Mouse (Mus musculus): ENCODE data around the gene Slc50a1. TPM values are rescaled to one million over a fixed set of nuclear protein-coding genes. Genes with fewer than 3 reads are reported as not detected.

The Slc50a1 gene
- polyA plus RNA-seq, 1 experiment from 2014 or later: 44.0 TPM

DNA sequence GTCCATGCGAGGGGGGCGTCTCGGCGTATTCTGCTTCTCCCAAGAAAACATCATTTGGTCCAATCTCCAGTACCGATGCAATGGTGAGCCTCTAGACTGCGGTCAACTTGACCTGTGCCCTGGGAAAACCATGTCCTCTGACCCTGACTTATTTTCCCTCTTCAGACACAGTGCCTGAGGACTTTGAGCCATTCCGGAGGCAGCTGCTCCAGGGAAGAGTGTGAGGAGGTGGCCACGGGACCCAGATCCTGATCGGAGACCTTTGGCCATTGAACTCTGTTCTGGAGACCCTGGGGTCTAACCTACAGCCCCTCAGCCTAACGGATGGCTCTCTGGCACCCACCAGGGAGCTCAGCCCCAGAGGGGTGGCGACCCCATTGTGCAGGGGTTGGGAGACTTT, 44.0 kb downstream of the Slc50a1 start:
- H3K36me3 ChIP-seq: peaks cover 14% of the 10 kb centered on the region
- peak overlapping the region; percentile 79 for H3K4me2 ChIP-seq
- ATAC-seq (ENCODE audit: low read depth): no peak
- WGBS: 7% methylated on average over 11 of the region's 11 CpGs
- no peaks in the 10 kb centered on the region for H3K9me3 ChIP-seq
- peaks cover 65% of the 10 kb centered on the region for H3K4me1 ChIP-seq (replicated peaks)
- peak overlapping the region; percentile 50 for H3K4me3 ChIP-seq
- H3K9ac ChIP-seq: peak overlapping the region; percentile 79
- no peaks in the 10 kb centered on the region for H3K27me3 ChIP-seq
- H3K27ac ChIP-seq (replicated peaks): peak overlapping the region; percentile 92

DNA sequence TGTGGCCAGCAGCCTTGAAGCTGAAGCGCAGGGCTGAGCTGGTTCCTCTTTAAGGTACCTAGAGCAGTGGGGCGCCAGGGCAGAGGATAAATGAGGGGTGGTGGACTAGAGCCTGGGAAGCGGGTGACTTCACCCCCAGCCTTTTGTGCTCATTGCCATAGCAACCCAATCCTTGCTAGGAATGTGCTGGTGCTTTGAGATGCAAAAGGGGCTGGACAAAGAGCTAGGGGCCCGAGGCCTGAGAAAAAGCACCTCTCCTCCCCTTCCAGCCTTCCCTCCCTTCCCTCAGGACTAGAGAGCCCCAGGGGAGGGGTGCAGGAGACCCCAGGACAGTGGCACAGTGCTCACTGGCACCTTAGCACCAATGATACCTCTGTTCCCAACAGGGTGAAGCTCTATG, 44.5 kb downstream of the Slc50a1 start:
- Histone ChIP-seq H3K9me3 (no peaks in the 10 kb centered on the region), H3K9ac (peak overlapping the region; percentile 79), H3K4me3 (peak overlapping the region; percentile 50), H3K4me1 (replicated peaks) (peaks cover 70% of the 10 kb centered on the region), H3K27me3 (no peaks in the 10 kb centered on the region), H3K36me3 (peaks cover 17% of the 10 kb centered on the region), H3K27ac (replicated peaks) (peak overlapping the region; percentile 92), H3K4me2 (peak overlapping the region; percentile 79)
- ATAC-seq (ENCODE audit: low read depth): peak; percentile 48
- WGBS: 9% methylated on average over 4 of the region's 4 CpGs

GRCm38 (mm10) chr3:89225321-89225815, 45.0 kb downstream of the Slc50a1 start:
- H3K4me2 ChIP-seq: peak overlapping the region; percentile 79
- H3K27ac ChIP-seq (replicated peaks): peak overlapping the region; percentile 92
- 21% methylated on average over 12 of the region's 12 CpGs for WGBS
- no peak for ATAC-seq (ENCODE audit: low read depth)
- H3K4me3 ChIP-seq: peak overlapping the region; percentile 50
- peaks cover 70% of the 10 kb centered on the region for H3K4me1 ChIP-seq (replicated peaks)
- peak overlapping the region; percentile 79 for H3K9ac ChIP-seq
- no peaks in the 10 kb centered on the region for H3K9me3 ChIP-seq
- peaks cover 17% of the 10 kb centered on the region for H3K36me3 ChIP-seq
- no peaks in the 10 kb centered on the region for H3K27me3 ChIP-seq

DNA sequence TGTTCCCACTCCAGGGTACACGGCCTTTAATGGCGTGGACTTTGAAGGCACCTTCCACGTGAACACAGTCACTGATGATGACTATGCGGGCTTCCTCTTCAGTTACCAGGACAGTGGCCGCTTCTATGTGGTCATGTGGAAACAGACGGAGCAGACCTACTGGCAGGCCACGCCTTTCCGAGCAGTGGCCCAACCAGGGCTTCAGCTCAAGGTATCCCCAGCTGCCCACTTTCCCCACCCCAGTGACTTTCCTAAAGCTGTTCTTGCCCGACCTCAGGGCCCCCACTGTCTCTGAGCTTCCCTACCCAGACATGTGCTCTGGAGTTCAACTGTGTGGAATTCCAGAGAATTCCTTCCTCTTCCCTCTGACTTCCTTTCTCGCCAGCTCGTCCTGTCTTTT, 45.6 kb downstream of the Slc50a1 start:
- peak overlapping the region; percentile 79 for H3K9ac ChIP-seq
- peaks cover 17% of the 10 kb centered on the region for H3K36me3 ChIP-seq
- 32% methylated on average over 11 of the region's 11 CpGs for WGBS
- peak overlapping the region; percentile 50 for H3K4me3 ChIP-seq
- no peak for ATAC-seq (ENCODE audit: low read depth)
- no peaks in the 10 kb centered on the region for H3K27me3 ChIP-seq
- H3K4me2 ChIP-seq: peak overlapping the region; percentile 79
- H3K9me3 ChIP-seq: no peaks in the 10 kb centered on the region
- peak overlapping the region; percentile 92 for H3K27ac ChIP-seq (replicated peaks)
- H3K4me1 ChIP-seq (replicated peaks): peaks cover 74% of the 10 kb centered on the region

DNA sequence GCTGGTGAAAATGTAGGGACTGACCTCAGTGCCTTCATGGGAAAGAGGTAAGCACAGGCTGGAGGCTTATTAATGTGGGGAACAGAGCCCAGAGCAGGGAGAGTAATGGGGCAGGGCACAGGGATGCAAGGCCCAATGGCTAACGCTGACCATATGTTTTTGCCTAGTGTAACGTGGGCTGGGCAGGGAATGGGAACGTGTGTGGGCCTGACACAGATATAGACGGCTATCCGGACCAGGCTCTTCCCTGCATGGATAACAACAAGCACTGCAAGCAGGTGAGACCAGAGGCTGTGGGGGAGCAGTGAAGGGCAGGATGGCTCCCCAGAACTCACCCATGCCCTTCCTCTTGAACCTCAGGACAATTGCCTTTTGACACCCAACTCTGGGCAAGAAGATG, 49.2 kb downstream of the Slc50a1 start:
- H3K27ac ChIP-seq (replicated peaks): no peak overlapping the region
- WGBS: 65% methylated on average over 5 of the region's 5 CpGs
- no peaks in the 10 kb centered on the region for H3K27me3 ChIP-seq
- peaks cover 24% of the 10 kb centered on the region for H3K36me3 ChIP-seq
- peaks cover 58% of the 10 kb centered on the region for H3K4me1 ChIP-seq (replicated peaks)
- ATAC-seq (ENCODE audit: low read depth): no peak
- no peaks in the 10 kb centered on the region for H3K9me3 ChIP-seq
- H3K9ac ChIP-seq: peak overlapping the region; percentile 32; the same call in 1 of the 2 replicates
- H3K4me2 ChIP-seq: no peak overlapping the region
- no peak overlapping the region for H3K4me3 ChIP-seq

DNA sequence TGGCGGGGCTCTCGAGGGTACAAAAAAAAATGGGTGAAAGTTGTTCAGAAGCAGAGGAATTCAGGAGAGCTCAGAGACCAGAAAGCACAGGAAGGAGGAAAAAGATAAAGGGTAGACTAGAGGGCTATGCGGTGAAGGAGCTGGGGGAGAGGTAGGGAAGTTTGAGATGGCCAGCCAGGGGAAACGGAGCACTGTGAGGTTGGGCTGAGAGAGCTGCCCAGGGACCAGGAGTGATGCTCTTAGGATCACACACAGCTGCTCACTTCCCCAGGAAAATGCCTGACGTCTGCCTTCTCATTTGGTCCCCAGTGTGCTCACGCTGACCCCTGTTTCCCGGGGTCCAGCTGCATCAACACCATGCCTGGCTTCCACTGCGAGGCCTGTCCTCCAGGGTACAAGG, 50.8 kb downstream of the Slc50a1 start:
- Histone ChIP-seq H3K27ac (replicated peaks) (peak overlapping the region; percentile 23; the same call in 1 of the 2 replicates), H3K9ac (0 out of 2 replicates have a peak overlapping the region, but pooled peaks have one; percentile 22)
- ATAC-seq (ENCODE audit: low read depth): no peak

GRCm38 (mm10) chr3:89218271-89218670, 52.1 kb downstream of the Slc50a1 start:
- Histone ChIP-seq H3K9ac (no peak overlapping the region), H3K4me1 (replicated peaks) (peaks cover 49% of the 10 kb centered on the region), H3K27ac (replicated peaks) (no peak overlapping the region), H3K4me2 (no peak overlapping the region), H3K9me3 (no peaks in the 10 kb centered on the region), H3K4me3 (no peak overlapping the region), H3K27me3 (no peaks in the 10 kb centered on the region), H3K36me3 (peaks cover 19% of the 10 kb centered on the region)
- no peak for ATAC-seq (ENCODE audit: low read depth)
- 86% methylated on average over 1 of the region's 1 CpGs for WGBS

More for the DNA sequence above, 50.8 kb downstream of the Slc50a1 start:
- Histone ChIP-seq H3K4me2 (no peak overlapping the region), H3K36me3 (peaks cover 24% of the 10 kb centered on the region), H3K4me3 (no peak overlapping the region), H3K4me1 (replicated peaks) (peaks cover 58% of the 10 kb centered on the region), H3K27me3 (no peaks in the 10 kb centered on the region), H3K9me3 (no peaks in the 10 kb centered on the region)
- 43% methylated on average over 8 of the region's 8 CpGs for WGBS

MicroRNAs within 50 kb of the gene (microRNA counts, 519-probe panel; counts per million panel counts)
- microRNA mmu-miR-92b: 3,707 counts per million, percentile 55 among the panel's probes with 10 or more counts

Small RNA genes lying within 50 kb of the gene (microRNA-seq; reads per million reads assigned to microRNA genes)
- gene Mir92b: 2,995 reads per million, percentile 88 among the genes with 10 or more reads in this experiment

Other genes with a start within 250 kb of the Slc50a1 start
- 83.4 and 91.9 TPM in 2 replicates for gene Rusc1, start 177.3 kb downstream of the Slc50a1 start, polyA plus RNA-seq (2015; fragmentation: Nextera tagmentation; extraction: Ambion mirVana)
- gene Gm43738, start 169.5 kb downstream of the Slc50a1 start, polyA plus RNA-seq (2015; fragmentation: Nextera tagmentation; extraction: Ambion mirVana): 0.15 TPM in 1 of 2 replicates, not detected in the other
- 329 and 357 TPM in 2 replicates for gene Fdps, start 168.6 kb downstream of the Slc50a1 start, polyA plus RNA-seq (2015; fragmentation: Nextera tagmentation; extraction: Ambion mirVana)
- 0.14 and 0.46 TPM in 2 replicates for gene Pklr, start 134.4 kb downstream of the Slc50a1 start, polyA plus RNA-seq (2015; fragmentation: Nextera tagmentation; extraction: Ambion mirVana)
- 34.6 and 35.6 TPM in 2 replicates for gene Hcn3, start 110.4 kb downstream of the Slc50a1 start, polyA plus RNA-seq (2015; fragmentation: Nextera tagmentation; extraction: Ambion mirVana)
- gene Clk2, start 105.8 kb downstream of the Slc50a1 start, polyA plus RNA-seq (2015; fragmentation: Nextera tagmentation; extraction: Ambion mirVana): 27.5 and 30.6 TPM in 2 replicates
- 129 and 135 TPM in 2 replicates for gene Scamp3, start 93.1 kb downstream of the Slc50a1 start, polyA plus RNA-seq (2015; fragmentation: Nextera tagmentation; extraction: Ambion mirVana)
- gene Fam189b, start 87.4 kb downstream of the Slc50a1 start, polyA plus RNA-seq (2015; fragmentation: Nextera tagmentation; extraction: Ambion mirVana): 38.9 and 49.9 TPM in 2 replicates
- gene Gba, start 67.6 kb downstream of the Slc50a1 start, polyA plus RNA-seq (2015; fragmentation: Nextera tagmentation; extraction: Ambion mirVana): 48.3 and 50.0 TPM in 2 replicates
- gene Thbs3, start 55.4 kb downstream of the Slc50a1 start, polyA plus RNA-seq (2015; fragmentation: Nextera tagmentation; extraction: Ambion mirVana): 45.6 and 52.8 TPM in 2 replicates
- gene Mtx1, start 43.5 kb downstream of the Slc50a1 start, polyA plus RNA-seq (2015; fragmentation: Nextera tagmentation; extraction: Ambion mirVana): 157 and 170 TPM in 2 replicates
- gene Muc1, start 41.5 kb downstream of the Slc50a1 start, polyA plus RNA-seq (2015; fragmentation: Nextera tagmentation; extraction: Ambion mirVana): 1.0 and 1.1 TPM in 2 replicates
- gene Krtcap2, start 24.6 kb downstream of the Slc50a1 start, polyA plus RNA-seq (2015; fragmentation: Nextera tagmentation; extraction: Ambion mirVana): 248 and 258 TPM in 2 replicates
- gene Trim46, start 24.3 kb downstream of the Slc50a1 start, polyA plus RNA-seq (2015; fragmentation: Nextera tagmentation; extraction: Ambion mirVana): 55.8 and 55.9 TPM in 2 replicates
- gene Dpm3, start 11.2 kb downstream of the Slc50a1 start, polyA plus RNA-seq (2015; fragmentation: Nextera tagmentation; extraction: Ambion mirVana): 76.9 and 81.4 TPM in 2 replicates
- gene Efna1, start 10.6 kb upstream of the Slc50a1 start, polyA plus RNA-seq (2015; fragmentation: Nextera tagmentation; extraction: Ambion mirVana): 12.5 and 14.5 TPM in 2 replicates
- 87.4 and 90.1 TPM in 2 replicates for gene Efna3, start 52.4 kb upstream of the Slc50a1 start, polyA plus RNA-seq (2015; fragmentation: Nextera tagmentation; extraction: Ambion mirVana)
- gene Efna4, start 67.5 kb upstream of the Slc50a1 start, polyA plus RNA-seq (2015; fragmentation: Nextera tagmentation; extraction: Ambion mirVana): 8.5 and 10.7 TPM in 2 replicates
- 48.8 and 54.0 TPM in 2 replicates for gene Adam15, start 79.4 kb upstream of the Slc50a1 start, polyA plus RNA-seq (2015; fragmentation: Nextera tagmentation; extraction: Ambion mirVana)
- 0.17 TPM in 1 of 2 replicates, not detected in the other for gene Dcst2, start 91.4 kb upstream of the Slc50a1 start, polyA plus RNA-seq (2015; fragmentation: Nextera tagmentation; extraction: Ambion mirVana)
- gene Dcst1, start 94.7 kb upstream of the Slc50a1 start, polyA plus RNA-seq (2015; fragmentation: Nextera tagmentation; extraction: Ambion mirVana): 0.88 and 1.1 TPM in 2 replicates
- 0.54 and 0.68 TPM in 2 replicates for gene Zbtb7b, start 124.2 kb upstream of the Slc50a1 start, polyA plus RNA-seq (2015; fragmentation: Nextera tagmentation; extraction: Ambion mirVana)
- gene Lenep, start 132.2 kb upstream of the Slc50a1 start, polyA plus RNA-seq (2015; fragmentation: Nextera tagmentation; extraction: Ambion mirVana): 0.84 and 2.6 TPM in 2 replicates
- gene Flad1, start 141.3 kb upstream of the Slc50a1 start, polyA plus RNA-seq (2015; fragmentation: Nextera tagmentation; extraction: Ambion mirVana): 30.7 and 33.2 TPM in 2 replicates
- 110 and 144 TPM in 2 replicates for gene Cks1b, start 147.8 kb upstream of the Slc50a1 start, polyA plus RNA-seq (2015; fragmentation: Nextera tagmentation; extraction: Ambion mirVana)
- gene Shc1, start 147.9 kb upstream of the Slc50a1 start, polyA plus RNA-seq (2015; fragmentation: Nextera tagmentation; extraction: Ambion mirVana): 41.8 and 45.1 TPM in 2 replicates
- gene Pygo2, start 159.6 kb upstream of the Slc50a1 start, polyA plus RNA-seq (2015; fragmentation: Nextera tagmentation; extraction: Ambion mirVana): 40.4 and 47.7 TPM in 2 replicates
- gene Pbxip1, start 166.1 kb upstream of the Slc50a1 start, polyA plus RNA-seq (2015; fragmentation: Nextera tagmentation; extraction: Ambion mirVana): 15.6 and 17.0 TPM in 2 replicates
- 104 and 106 TPM in 2 replicates for gene Pmvk, start 184.0 kb upstream of the Slc50a1 start, polyA plus RNA-seq (2015; fragmentation: Nextera tagmentation; extraction: Ambion mirVana)
- 4.8 and 5.5 TPM in 2 replicates for gene Kcnn3, start 249.6 kb upstream of the Slc50a1 start, polyA plus RNA-seq (2015; fragmentation: Nextera tagmentation; extraction: Ambion mirVana)

All from neural tube, embryonic 13.5 days (tissue).